Mouse (Mus musculus): ENCODE results near the gene Stoml1. TPM values are rescaled to one million over a fixed set of nuclear protein-coding genes. Genes with fewer than 3 reads are reported as not detected.
A peak's percentile ranks its signal among the peaks of the same experiment; 100 is the strongest.
"Not testable (repeated sequence)": the region's sequence is repeated elsewhere in the genome, so short reads cannot be mapped to it uniquely, and the experiment has no call there.

Gene Stoml1
- polyA plus RNA-seq, 1 experiment from 2014 or later, result 37.6 TPM

GRCm38 (mm10) chr9:58262507-58262906 is 9.5 kb downstream of the Stoml1 start:
- Histone ChIP-seq H3K4me1 (replicated peaks; ENCODE audit: control insufficient read depth, insufficient read depth, low read length) (no peaks in the 10 kb centered on the region), H3K27ac (ENCODE audit: low read depth, low read length) (no peak overlapping the region), H3K36me3 (ENCODE audit: control insufficient read depth, insufficient read depth, low read length) (no peaks in the 10 kb centered on the region; the same call in 1 of the 2 replicates), H3K9me3 (ENCODE audit: control insufficient read depth, low read length) (no peaks in the 10 kb centered on the region), H3K9ac (ENCODE audit: low read length) (no peak overlapping the region), H3K27me3 (ENCODE audit: control insufficient read depth, insufficient read depth, low read length) (no peaks in the 10 kb centered on the region), H3K4me2 (ENCODE audit: low read depth, low read length, severe bottlenecking) (no peak overlapping the region), H3K4me3 (ENCODE audit: low read depth, low read length) (no peak overlapping the region)
- DNase-seq (ENCODE audit: low spot score) (no peak), ATAC-seq (replicated peaks; ENCODE audit: low FRiP score) (no peak)
- WGBS, result 94% methylated on average over 5 of the region's 5 CpGs

- H3K4me3 ChIP-seq (ENCODE audit: low read depth, low read length), result no peak overlapping the region
- H3K27ac ChIP-seq (ENCODE audit: low read depth, low read length), result no peak overlapping the region
- WGBS, result 79% methylated on average over 3 of the region's 3 CpGs
- no peak overlapping the region for H3K9ac ChIP-seq (ENCODE audit: low read length)
- DNase-seq (ENCODE audit: low spot score) (no peak), ATAC-seq (replicated peaks; ENCODE audit: low FRiP score) (no peak)
- H3K4me2 ChIP-seq (ENCODE audit: low read depth, low read length, severe bottlenecking), result no peak overlapping the region
- H3K4me1 ChIP-seq (replicated peaks; ENCODE audit: control insufficient read depth, insufficient read depth, low read length), result no peaks in the 10 kb centered on the region
- no peaks in the 10 kb centered on the region for H3K27me3 ChIP-seq (ENCODE audit: control insufficient read depth, insufficient read depth, low read length)
- H3K9me3 ChIP-seq (ENCODE audit: control insufficient read depth, low read length), result no peaks in the 10 kb centered on the region
- H3K36me3 ChIP-seq (ENCODE audit: control insufficient read depth, insufficient read depth, low read length), result no peaks in the 10 kb centered on the region; the same call in 1 of the 2 replicates
These were observed 12.4 kb downstream of the Stoml1 start for GRCm38 (mm10) chr9:58265368-58265767.

DNA sequence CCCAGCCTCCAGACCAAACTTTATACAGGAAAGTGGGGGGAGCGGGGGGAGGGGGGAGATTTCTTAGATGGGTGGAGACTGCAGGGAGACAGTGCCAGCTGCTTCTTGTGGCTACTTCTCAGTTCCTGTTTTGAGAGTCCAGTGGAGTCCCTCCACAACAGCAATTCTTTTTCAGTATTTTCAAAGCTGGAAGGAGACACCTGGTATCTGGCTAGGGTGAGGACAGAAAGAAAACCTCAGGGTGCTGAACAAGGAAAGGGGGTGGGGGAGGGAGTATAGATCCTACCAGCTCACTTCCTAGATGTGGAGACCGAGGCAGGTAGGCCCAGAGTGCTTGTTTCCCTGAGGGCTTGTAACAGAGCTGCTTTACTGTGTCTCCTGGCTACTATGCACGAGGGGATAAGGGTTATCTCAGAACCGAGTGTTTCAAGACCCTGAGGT is 13.6 kb downstream of the Stoml1 start:
- DNase-seq (ENCODE audit: low spot score), result no peak
- WGBS, result 35% methylated on average over 4 of the region's 4 CpGs
- Histone ChIP-seq H3K4me2 (ENCODE audit: low read depth, low read length, severe bottlenecking) (no peak overlapping the region), H3K36me3 (ENCODE audit: control insufficient read depth, insufficient read depth, low read length) (no peaks in the 10 kb centered on the region; the same call in 1 of the 2 replicates), H3K4me3 (ENCODE audit: low read depth, low read length) (no peak overlapping the region), H3K27ac (ENCODE audit: low read depth, low read length) (no peak overlapping the region), H3K27me3 (ENCODE audit: control insufficient read depth, insufficient read depth, low read length) (no peaks in the 10 kb centered on the region), H3K9me3 (ENCODE audit: control insufficient read depth, low read length) (no peaks in the 10 kb centered on the region), H3K9ac (ENCODE audit: low read length) (no peak overlapping the region), H3K4me1 (replicated peaks; ENCODE audit: control insufficient read depth, insufficient read depth, low read length) (no peaks in the 10 kb centered on the region)
- ATAC-seq (replicated peaks; ENCODE audit: low FRiP score), result no peak

DNA sequence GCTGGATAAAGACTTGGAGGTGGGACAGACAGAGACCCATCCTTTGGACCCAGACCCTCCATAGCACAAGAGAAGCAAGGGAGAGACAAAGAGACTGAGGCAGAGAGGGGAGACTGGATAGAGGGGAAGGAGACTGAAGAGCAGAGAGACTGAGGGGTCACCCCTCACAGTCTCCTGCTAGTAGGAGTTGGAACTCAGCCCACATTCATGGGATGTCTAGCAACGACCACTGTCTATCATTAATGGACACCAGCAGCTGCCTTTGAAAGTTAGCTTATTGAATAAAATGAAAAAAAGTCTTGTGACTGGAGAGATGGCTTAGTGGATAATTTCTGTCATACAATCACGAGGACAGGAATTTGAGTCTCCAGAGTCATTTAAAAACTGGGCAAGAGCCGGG is 14.1 kb downstream of the Stoml1 start:
- Histone ChIP-seq H3K27me3 (ENCODE audit: control insufficient read depth, insufficient read depth, low read length) (no peaks in the 10 kb centered on the region), H3K4me2 (ENCODE audit: low read depth, low read length, severe bottlenecking) (no peak overlapping the region), H3K27ac (ENCODE audit: low read depth, low read length) (no peak overlapping the region), H3K4me1 (replicated peaks; ENCODE audit: control insufficient read depth, insufficient read depth, low read length) (no peaks in the 10 kb centered on the region), H3K4me3 (ENCODE audit: low read depth, low read length) (no peak overlapping the region), H3K9ac (ENCODE audit: low read length) (no peak overlapping the region), H3K9me3 (ENCODE audit: control insufficient read depth, low read length) (no peaks in the 10 kb centered on the region), H3K36me3 (ENCODE audit: control insufficient read depth, insufficient read depth, low read length) (no peaks in the 10 kb centered on the region; the same call in 1 of the 2 replicates)
- DNase-seq (ENCODE audit: low spot score) (no peak), ATAC-seq (replicated peaks; ENCODE audit: low FRiP score) (no peak)
- 85% methylated on average over 3 of the region's 3 CpGs for WGBS

- Histone ChIP-seq H3K27ac (ENCODE audit: low read depth, low read length) (no peak overlapping the region), H3K4me3 (ENCODE audit: low read depth, low read length) (no peak overlapping the region), H3K4me1 (replicated peaks; ENCODE audit: control insufficient read depth, insufficient read depth, low read length) (no peaks in the 10 kb centered on the region), H3K9ac (ENCODE audit: low read length) (no peak overlapping the region), H3K27me3 (ENCODE audit: control insufficient read depth, insufficient read depth, low read length) (no peaks in the 10 kb centered on the region), H3K4me2 (ENCODE audit: low read depth, low read length, severe bottlenecking) (no peak overlapping the region), H3K36me3 (ENCODE audit: control insufficient read depth, insufficient read depth, low read length) (no peaks in the 10 kb centered on the region), H3K9me3 (ENCODE audit: control insufficient read depth, low read length) (no peaks in the 10 kb centered on the region)
- ATAC-seq (replicated peaks; ENCODE audit: low FRiP score), result no peak
- peak; percentile 80 for DNase-seq (ENCODE audit: low spot score)
- 60% methylated on average over 12 of the region's 12 CpGs for WGBS
These were observed 15.7 kb downstream of the Stoml1 start for GRCm38 (mm10) chr9:58268384-58269313.

GRCm38 (mm10) chr9:58270081-58270480 is 17.1 kb downstream of the Stoml1 start:
- H3K27me3 ChIP-seq (ENCODE audit: control insufficient read depth, insufficient read depth, low read length), result no peaks in the 10 kb centered on the region
- H3K9me3 ChIP-seq (ENCODE audit: control insufficient read depth, low read length), result no peaks in the 10 kb centered on the region
- no peaks in the 10 kb centered on the region for H3K4me1 ChIP-seq (replicated peaks; ENCODE audit: control insufficient read depth, insufficient read depth, low read length)
- 71% methylated on average over 3 of the region's 3 CpGs for WGBS
- ATAC-seq (replicated peaks; ENCODE audit: low FRiP score) (no peak), DNase-seq (ENCODE audit: low spot score) (no peak)
- H3K4me3 ChIP-seq (ENCODE audit: low read depth, low read length), result no peak overlapping the region
- no peaks in the 10 kb centered on the region for H3K36me3 ChIP-seq (ENCODE audit: control insufficient read depth, insufficient read depth, low read length)
- H3K4me2 ChIP-seq (ENCODE audit: low read depth, low read length, severe bottlenecking), result no peak overlapping the region
- no peak overlapping the region for H3K27ac ChIP-seq (ENCODE audit: low read depth, low read length)
- no peak overlapping the region for H3K9ac ChIP-seq (ENCODE audit: low read length)

DNA sequence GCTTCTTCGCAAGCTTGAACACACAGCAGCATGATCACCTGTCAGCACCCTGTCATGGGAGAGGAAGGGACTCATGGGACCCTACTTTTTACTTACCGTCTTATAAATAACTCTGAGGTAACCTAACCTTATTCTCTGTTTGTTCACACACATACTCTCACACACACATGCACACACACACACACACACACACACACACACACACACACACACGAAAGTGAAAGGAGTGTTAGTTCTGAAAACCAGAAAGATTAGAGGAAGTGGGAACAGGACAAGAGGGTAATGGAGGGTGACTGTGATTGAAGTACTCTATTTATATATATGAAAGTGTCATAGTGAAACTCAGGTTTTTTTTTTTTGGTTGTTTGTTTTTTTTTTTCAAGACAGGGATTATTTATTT is 18.1 kb downstream of the Stoml1 start:
- WGBS, result 88% methylated on average over 3 of the region's 3 CpGs

DNA sequence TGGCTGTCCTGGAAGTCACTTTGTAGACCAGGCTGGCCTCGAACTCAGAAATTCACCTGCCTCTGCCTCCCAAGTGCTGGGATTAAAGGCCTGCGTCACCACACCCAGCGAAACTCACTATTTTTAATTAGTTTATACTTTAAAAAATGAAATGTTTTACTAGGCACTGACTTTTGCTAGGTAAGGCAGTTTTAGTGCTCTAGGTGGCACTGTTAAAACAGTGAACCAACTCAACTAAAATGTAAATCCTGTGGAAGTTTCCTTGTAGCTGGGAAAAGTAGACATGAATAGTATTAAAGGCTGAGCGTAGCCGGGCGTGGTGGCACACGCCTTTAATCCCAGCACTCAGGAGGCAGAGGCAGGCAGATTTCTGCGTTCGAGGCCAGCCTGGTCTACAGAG is 18.6 kb downstream of the Stoml1 start:
- H3K27ac ChIP-seq (ENCODE audit: low read depth, low read length); H3K4me1 ChIP-seq (replicated peaks; ENCODE audit: control insufficient read depth, insufficient read depth, low read length); H3K27me3 ChIP-seq (ENCODE audit: control insufficient read depth, insufficient read depth, low read length); H3K4me2 ChIP-seq (ENCODE audit: low read depth, low read length, severe bottlenecking); H3K36me3 ChIP-seq (ENCODE audit: control insufficient read depth, insufficient read depth, low read length); ATAC-seq (replicated peaks; ENCODE audit: low FRiP score); H3K4me3 ChIP-seq (ENCODE audit: low read depth, low read length); DNase-seq (ENCODE audit: low spot score); H3K9me3 ChIP-seq (ENCODE audit: control insufficient read depth, low read length); H3K9ac ChIP-seq (ENCODE audit: low read length): not testable (repeated sequence)
- WGBS, result 95% methylated on average over 9 of the region's 9 CpGs

More for the DNA sequence above, 18.1 kb downstream of the Stoml1 start:
- Histone ChIP-seq H3K9me3 (ENCODE audit: control insufficient read depth, low read length) (no peaks in the 10 kb centered on the region), H3K4me2 (ENCODE audit: low read depth, low read length, severe bottlenecking) (no peak overlapping the region), H3K27me3 (ENCODE audit: control insufficient read depth, insufficient read depth, low read length) (no peaks in the 10 kb centered on the region), H3K9ac (ENCODE audit: low read length) (no peak overlapping the region), H3K36me3 (ENCODE audit: control insufficient read depth, insufficient read depth, low read length) (no peaks in the 10 kb centered on the region), H3K4me3 (ENCODE audit: low read depth, low read length) (no peak overlapping the region), H3K27ac (ENCODE audit: low read depth, low read length) (no peak overlapping the region), H3K4me1 (replicated peaks; ENCODE audit: control insufficient read depth, insufficient read depth, low read length) (no peaks in the 10 kb centered on the region)
- no peak for ATAC-seq (replicated peaks; ENCODE audit: low FRiP score)
- DNase-seq (ENCODE audit: low spot score), result no peak

Data from forebrain, embryonic 11.5 days (tissue).